ENCODE assay signal across 15 mouse cellular contexts in genomic region chr2:7530461-7531184, GRCm38 (mm10). TPM values are rescaled to one million over a fixed set of nuclear protein-coding genes. Genes with fewer than 3 reads are reported as not detected.
DNase-seq lines count a peak whose midpoint lies in the region; ATAC-seq and TF ChIP-seq lines count a peak whose summit lies in the region.
"Had no signal": no experiment of that assay in that cellular context is flagged by ENCODE, and none has a peak within 500 bp of the region (broad histone marks: within the 10 kb centered on the region; RNA-seq: fewer than 3 reads in every experiment).

No protein-coding gene starts in this region.

- H3K27ac ChIP-seq in forebrain, embryonic 14.5 days (ENCODE audit: low read depth, low read length) = peak overlapping the region; percentile 39; the same call in 1 of the 2 replicates
- peak overlapping the region; percentile 75 for H3K27ac ChIP-seq in hindbrain, embryonic 15.5 days (replicated peaks)
- peak overlapping the region; percentile 81 for H3K27ac ChIP-seq in midbrain, embryonic 16.5 days (ENCODE audit: low read length)
- H3K27ac ChIP-seq: embryonic facial prominence, embryonic 15.5 days; kidney, postnatal 0 days; limb, embryonic 13.5 days; macrophage had no signal

- no peak for TF ChIP-seq POLR2A in lung, adult 2 months (IDR thresholded peaks at IDR 0.05; ENCODE audit: borderline replicate concordance, extremely low read depth, low read depth, low read length)

- H3K9me3 ChIP-seq in forebrain, embryonic 14.5 days (replicated peaks; ENCODE audit: control insufficient read depth, low read length) = no peaks in the 10 kb centered on the region
- H3K9me3 ChIP-seq in hindbrain, embryonic 15.5 days = no peaks in the 10 kb centered on the region
- H3K9me3 ChIP-seq in midbrain, embryonic 16.5 days (replicated peaks; ENCODE audit: control insufficient read depth, low read length, poor library complexity, severe bottlenecking) = no peaks in the 10 kb centered on the region
- H3K9me3 ChIP-seq: embryonic facial prominence, embryonic 15.5 days; limb, embryonic 13.5 days had no signal

- no peak for TF ChIP-seq CTCF in lung, adult 2 months (IDR thresholded peaks at IDR 0.05; ENCODE audit: insufficient read depth, low read length)

- H3K4me2 ChIP-seq in forebrain, embryonic 14.5 days (ENCODE audit: low read length) = peak overlapping the region; percentile 4; the same call in 1 of the 2 replicates
- no peak overlapping the region for H3K4me2 ChIP-seq in hindbrain, embryonic 15.5 days
- H3K4me2 ChIP-seq in midbrain, embryonic 16.5 days (ENCODE audit: low read length) = no peak overlapping the region
- H3K4me2 ChIP-seq: embryonic facial prominence, embryonic 15.5 days; limb, embryonic 13.5 days had no signal

- no peak overlapping the region for H3K4me3 ChIP-seq in forebrain, embryonic 14.5 days (ENCODE audit: low read depth, low read length)
- H3K4me3 ChIP-seq in hindbrain, embryonic 15.5 days = no peak overlapping the region
- no peak overlapping the region for H3K4me3 ChIP-seq in midbrain, embryonic 16.5 days (ENCODE audit: low read depth, low read length)
- no peak overlapping the region for H3K4me3 ChIP-seq in lung, adult 2 months (replicated peaks; ENCODE audit: extremely low read depth, low read depth, low read length)
- H3K4me3 ChIP-seq: embryonic facial prominence, embryonic 15.5 days; limb, embryonic 13.5 days had no signal

- peaks cover 11% of the 10 kb centered on the region for H3K4me1 ChIP-seq in forebrain, embryonic 14.5 days (ENCODE audit: control insufficient read depth, insufficient read depth, low read length)
- H3K4me1 ChIP-seq in hindbrain, embryonic 15.5 days (replicated peaks) = peaks cover 25% of the 10 kb centered on the region
- peaks cover 29% of the 10 kb centered on the region for H3K4me1 ChIP-seq in midbrain, embryonic 16.5 days (ENCODE audit: control insufficient read depth, insufficient read depth, low read length)
- no peaks in the 10 kb centered on the region for H3K4me1 ChIP-seq in lung, adult 2 months (ENCODE audit: control insufficient read depth, insufficient read depth, low read length)

- no peaks in the 10 kb centered on the region for H3K27me3 ChIP-seq in forebrain, embryonic 14.5 days (replicated peaks; ENCODE audit: control insufficient read depth, insufficient read depth, low read length)
- H3K27me3 ChIP-seq in hindbrain, embryonic 15.5 days = no peaks in the 10 kb centered on the region
- H3K27me3 ChIP-seq in midbrain, embryonic 16.5 days (ENCODE audit: control insufficient read depth, insufficient read depth, low read depth, low read length) = no peaks in the 10 kb centered on the region
- H3K27me3 ChIP-seq: embryonic facial prominence, embryonic 15.5 days; limb, embryonic 13.5 days had no signal

- no peaks in the 10 kb centered on the region for H3K36me3 ChIP-seq in forebrain, embryonic 14.5 days (ENCODE audit: control insufficient read depth, insufficient read depth, low read length)
- no peaks in the 10 kb centered on the region for H3K36me3 ChIP-seq in hindbrain, embryonic 15.5 days
- no peaks in the 10 kb centered on the region for H3K36me3 ChIP-seq in midbrain, embryonic 16.5 days (ENCODE audit: control insufficient read depth, insufficient read depth, low read length)
- H3K36me3 ChIP-seq: embryonic facial prominence, embryonic 15.5 days; limb, embryonic 13.5 days had no signal

- 13% methylated on average over 8 of the region's 8 CpGs for WGBS in forebrain, embryonic 14.5 days
- WGBS in hindbrain, embryonic 15.5 days = 29% methylated on average over 8 of the region's 8 CpGs
- WGBS in midbrain, embryonic 16.5 days = 16% methylated on average over 8 of the region's 8 CpGs
- WGBS in lung, adult 2 months = 83% methylated on average over 8 of the region's 8 CpGs

- ATAC-seq in forebrain, embryonic 14.5 days = peak; percentile 51
- peak; percentile 73 for ATAC-seq in hindbrain, embryonic 15.5 days (ENCODE audit: low FRiP score, low read depth)
- ATAC-seq in midbrain, embryonic 16.5 days = peak; percentile 63
- ATAC-seq: liver, postnatal 0 days had no signal

- no peak overlapping the region for H3K9ac ChIP-seq in forebrain, embryonic 14.5 days (ENCODE audit: low read length)
- no peak overlapping the region for H3K9ac ChIP-seq in hindbrain, embryonic 15.5 days
- H3K9ac ChIP-seq in midbrain, embryonic 16.5 days (ENCODE audit: low read depth, low read length) = no peak overlapping the region
- H3K9ac ChIP-seq: embryonic facial prominence, embryonic 15.5 days; limb, embryonic 13.5 days; liver, postnatal 0 days had no signal

- peak; percentile 43 to 68 for DNase-seq in left cerebral cortex, adult 9 months (ENCODE audit: low spot score in 2 of 2)
- DNase-seq in left cerebral cortex, adult 18-20 months (ENCODE audit: low spot score in 2 of 2) = no peak
- peak; percentile 58 for DNase-seq in forebrain, embryonic 14.5 days (ENCODE audit: low spot score)
- no peak for DNase-seq in lung, adult 2 months
- DNase-seq in adipocyte (ENCODE audit: low spot score) = no peak
- DNase-seq in spleen, postnatal 10 days (ENCODE audit: low spot score in 2 of 2) = no peak
- DNase-seq: adrenal gland, postnatal 25 days; cerebellum, postnatal 25 days; liver, postnatal 0 days had no signal

RNA-seq across cellular contexts. Expression of gene Celf2, which starts 21.3 kb away (rescaled TPM):
- total RNA-seq in left cerebral cortex, adult 18-20 months (2021) = 100 to 1,000 TPM; 380 to 425 TPM
- polyA plus RNA-seq in forebrain, embryonic 14.5 days (2014; fragmentation: Nextera tagmentation; extraction: Ambion mirVana) = 198 and 245 TPM in 2 replicates
- polyA plus RNA-seq in hindbrain, embryonic 15.5 days (2015; fragmentation: Nextera tagmentation; extraction: Ambion mirVana) = 150 and 164 TPM in 2 replicates
- 160 and 200 TPM in 2 replicates for polyA plus RNA-seq in midbrain, embryonic 16.5 days (2015; fragmentation: Nextera tagmentation; extraction: Ambion mirVana)
- polyA plus RNA-seq in lung, adult 2 months (2012; rRNA removed) = 39.3 and 43.4 TPM in 2 replicates

Comparison
In these comparisons a context has a peak if more than half of its experiments do, and no peak if none do; other contexts are left out.
1. DNase-seq: peak in left cerebral cortex, adult 9 months (2 of 2) and forebrain, embryonic 14.5 days (single experiment); none in left cerebral cortex, adult 18-20 months (0 of 2), lung, adult 2 months (single experiment), adipocyte (single experiment) and spleen, postnatal 10 days (0 of 2).
2. Peak in every context shown above with its lines, with median percentiles within 50 percentile points of each other: ATAC-seq and H3K27ac ChIP-seq.